Mouse (Mus musculus): ENCODE data around the gene Lhx2. TPM values are rescaled to one million over a fixed set of nuclear protein-coding genes. Genes with fewer than 3 reads are reported as not detected.

The Lhx2 gene
- 85.1 and 102 TPM in 2 replicates for polyA plus RNA-seq (2014; fragmentation: Nextera tagmentation; extraction: Ambion mirVana)

GRCm38 (mm10) chr2:38338990-38339909 lies at the start of gene Lhx2:
TSS of gene Lhx2 (plus strand) at chr2:38339281.
- peak; percentile 63 for ATAC-seq
- Histone ChIP-seq H3K36me3 (ENCODE audit: control insufficient read depth, insufficient read depth, low read length) (no peaks in the 10 kb centered on the region), H3K27ac (ENCODE audit: low read depth, low read length) (peak within 1 kb of the TSS; percentile 97), H3K4me3 (ENCODE audit: low read depth, low read length) (peak within 1 kb of the TSS; percentile 90), H3K27me3 (replicated peaks; ENCODE audit: control insufficient read depth, insufficient read depth, low read length) (peaks cover 25% of the 10 kb centered on the region), H3K4me2 (ENCODE audit: low read length) (peak within 1 kb of the TSS; percentile 91), H3K4me1 (ENCODE audit: control insufficient read depth, insufficient read depth, low read length) (peaks cover 6% of the 10 kb centered on the region; the same call in 1 of the 2 replicates), H3K9ac (ENCODE audit: low read length) (peak within 1 kb of the TSS; percentile 98), H3K9me3 (replicated peaks; ENCODE audit: control insufficient read depth, low read length) (no peaks in the 10 kb centered on the region)
- DNase-seq (ENCODE audit: low spot score): peak; percentile 72
- WGBS: 1% methylated on average over 49 of the region's 92 CpGs

DNA sequence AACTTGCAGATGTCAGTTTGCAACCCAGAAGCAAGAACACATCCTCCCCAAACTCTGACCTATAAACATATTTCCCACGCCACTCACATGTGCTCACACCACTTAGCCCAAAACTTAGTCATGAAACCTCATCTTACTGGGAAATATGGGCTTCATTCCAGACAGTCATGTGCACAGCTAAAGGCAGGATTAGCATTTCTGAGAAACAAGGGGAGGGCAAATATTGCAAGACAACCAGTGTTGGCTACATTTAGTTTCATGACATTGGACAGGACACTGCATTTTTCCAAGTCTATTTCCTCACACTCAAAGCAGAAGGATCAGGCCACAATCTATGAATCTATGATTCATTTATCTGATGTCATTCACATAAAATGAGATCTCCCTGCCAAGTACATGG lies 47.6 kb upstream of the Lhx2 start:
- no peaks in the 10 kb centered on the region for H3K36me3 ChIP-seq (ENCODE audit: control insufficient read depth, insufficient read depth, low read length)
- no peak for DNase-seq (ENCODE audit: low spot score)
- WGBS: 79% methylated on average over 1 of the region's 1 CpGs
- no peak overlapping the region for H3K27ac ChIP-seq (ENCODE audit: low read depth, low read length)
- no peak for ATAC-seq
- no peak overlapping the region for H3K4me3 ChIP-seq (ENCODE audit: low read depth, low read length)
- 0 out of 2 replicates have a peak, but pooled peaks cover 2% of the 10 kb centered on the region for H3K4me1 ChIP-seq (ENCODE audit: control insufficient read depth, insufficient read depth, low read length)
- H3K9ac ChIP-seq (ENCODE audit: low read length): no peak overlapping the region
- no peaks in the 10 kb centered on the region for H3K9me3 ChIP-seq (replicated peaks; ENCODE audit: control insufficient read depth, low read length)
- H3K4me2 ChIP-seq (ENCODE audit: low read length): no peak overlapping the region
- no peaks in the 10 kb centered on the region for H3K27me3 ChIP-seq (replicated peaks; ENCODE audit: control insufficient read depth, insufficient read depth, low read length)

- Histone ChIP-seq H3K27ac (ENCODE audit: low read depth, low read length) (no peak overlapping the region), H3K4me1 (ENCODE audit: control insufficient read depth, insufficient read depth, low read length) (peaks cover 3% of the 10 kb centered on the region; the same call in 1 of the 2 replicates), H3K27me3 (replicated peaks; ENCODE audit: control insufficient read depth, insufficient read depth, low read length) (no peaks in the 10 kb centered on the region), H3K4me3 (ENCODE audit: low read depth, low read length) (no peak overlapping the region), H3K36me3 (ENCODE audit: control insufficient read depth, insufficient read depth, low read length) (no peaks in the 10 kb centered on the region), H3K4me2 (ENCODE audit: low read length) (no peak overlapping the region), H3K9me3 (replicated peaks; ENCODE audit: control insufficient read depth, low read length) (no peaks in the 10 kb centered on the region), H3K9ac (ENCODE audit: low read length) (no peak overlapping the region)
- WGBS: 92% methylated on average over 4 of the region's 4 CpGs
- no peak for ATAC-seq
- DNase-seq (ENCODE audit: low spot score): no peak
Observed at GRCm38 (mm10) chr2:38295939-38296338, 43.1 kb upstream of the Lhx2 start.

GRCm38 (mm10) chr2:38300941-38301340 lies 38.1 kb upstream of the Lhx2 start:
- WGBS: 91% methylated on average over 2 of the region's 2 CpGs
- H3K4me3 ChIP-seq (ENCODE audit: low read depth, low read length): no peak overlapping the region
- no peaks in the 10 kb centered on the region for H3K9me3 ChIP-seq (replicated peaks; ENCODE audit: control insufficient read depth, low read length)
- DNase-seq (ENCODE audit: low spot score) (no peak), ATAC-seq (no peak)
- H3K27ac ChIP-seq (ENCODE audit: low read depth, low read length): no peak overlapping the region
- peaks cover 3% of the 10 kb centered on the region; the same call in 1 of the 2 replicates for H3K4me1 ChIP-seq (ENCODE audit: control insufficient read depth, insufficient read depth, low read length)
- no peaks in the 10 kb centered on the region for H3K27me3 ChIP-seq (replicated peaks; ENCODE audit: control insufficient read depth, insufficient read depth, low read length)
- H3K4me2 ChIP-seq (ENCODE audit: low read length): no peak overlapping the region
- H3K36me3 ChIP-seq (ENCODE audit: control insufficient read depth, insufficient read depth, low read length): no peaks in the 10 kb centered on the region
- no peak overlapping the region for H3K9ac ChIP-seq (ENCODE audit: low read length)

GRCm38 (mm10) chr2:38305152-38305551 lies 33.9 kb upstream of the Lhx2 start:
- Histone ChIP-seq H3K4me3 (ENCODE audit: low read depth, low read length) (no peak overlapping the region), H3K9ac (ENCODE audit: low read length) (no peak overlapping the region), H3K4me2 (ENCODE audit: low read length) (no peak overlapping the region), H3K9me3 (replicated peaks; ENCODE audit: control insufficient read depth, low read length) (no peaks in the 10 kb centered on the region), H3K36me3 (ENCODE audit: control insufficient read depth, insufficient read depth, low read length) (no peaks in the 10 kb centered on the region), H3K27me3 (replicated peaks; ENCODE audit: control insufficient read depth, insufficient read depth, low read length) (no peaks in the 10 kb centered on the region), H3K27ac (ENCODE audit: low read depth, low read length) (no peak overlapping the region), H3K4me1 (ENCODE audit: control insufficient read depth, insufficient read depth, low read length) (peaks cover 3% of the 10 kb centered on the region; the same call in 1 of the 2 replicates)
- DNase-seq (ENCODE audit: low spot score): no peak
- WGBS: 95% methylated on average over 1 of the region's 1 CpGs
- ATAC-seq: no peak

DNA sequence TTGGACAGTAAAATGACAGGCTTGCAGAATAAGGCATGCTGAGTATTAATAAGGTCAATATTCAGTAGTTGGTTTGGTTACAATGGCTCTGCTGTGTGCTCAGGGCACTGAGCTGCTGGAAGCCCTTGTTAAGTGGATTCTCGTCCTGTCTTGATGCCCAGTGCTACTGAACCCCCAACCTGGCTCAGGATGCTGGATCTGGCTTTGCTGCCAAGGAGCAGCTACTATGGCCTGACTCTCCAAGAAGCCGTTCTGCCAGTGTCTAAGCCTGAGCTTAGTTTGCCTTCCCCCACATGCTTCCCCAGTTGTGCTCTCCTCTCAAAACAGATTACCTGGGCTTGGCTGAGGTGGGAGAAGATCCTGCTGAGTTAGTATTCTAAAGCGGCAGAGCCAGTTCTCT lies 26.2 kb upstream of the Lhx2 start:
- DNase-seq (ENCODE audit: low spot score) (no peak), ATAC-seq (no peak)
- H3K4me1 ChIP-seq (ENCODE audit: control insufficient read depth, insufficient read depth, low read length): no peaks in the 10 kb centered on the region
- H3K4me2 ChIP-seq (ENCODE audit: low read length): no peak overlapping the region
- WGBS: 38% methylated on average over 3 of the region's 3 CpGs
- H3K9me3 ChIP-seq (replicated peaks; ENCODE audit: control insufficient read depth, low read length): no peaks in the 10 kb centered on the region
- no peak overlapping the region for H3K4me3 ChIP-seq (ENCODE audit: low read depth, low read length)
- no peak overlapping the region for H3K9ac ChIP-seq (ENCODE audit: low read length)
- no peaks in the 10 kb centered on the region for H3K27me3 ChIP-seq (replicated peaks; ENCODE audit: control insufficient read depth, insufficient read depth, low read length)
- no peak overlapping the region for H3K27ac ChIP-seq (ENCODE audit: low read depth, low read length)
- H3K36me3 ChIP-seq (ENCODE audit: control insufficient read depth, insufficient read depth, low read length): no peaks in the 10 kb centered on the region

DNA sequence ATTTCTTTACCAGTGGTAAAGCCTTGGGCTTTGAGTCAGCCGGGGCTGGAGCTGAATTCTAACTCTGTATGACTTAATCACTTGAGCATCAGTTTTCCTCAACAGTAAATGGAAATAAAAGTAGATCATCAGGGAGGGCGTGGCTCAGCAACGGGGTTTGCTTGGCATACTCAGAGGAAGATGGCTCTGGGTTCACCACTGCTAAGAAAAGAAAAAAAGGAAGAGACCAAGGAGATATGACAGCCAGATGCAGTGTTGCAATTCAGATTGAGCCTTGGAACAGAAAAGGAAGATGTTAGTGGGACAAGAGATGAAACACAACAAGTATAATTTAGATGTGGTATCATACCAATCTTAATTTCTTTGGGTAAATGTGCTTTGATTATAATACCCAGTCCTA lies 25.7 kb upstream of the Lhx2 start:
- ATAC-seq (no peak), DNase-seq (ENCODE audit: low spot score) (no peak)
- Histone ChIP-seq H3K4me3 (ENCODE audit: low read depth, low read length) (no peak overlapping the region), H3K4me2 (ENCODE audit: low read length) (no peak overlapping the region), H3K4me1 (ENCODE audit: control insufficient read depth, insufficient read depth, low read length) (no peaks in the 10 kb centered on the region), H3K27ac (ENCODE audit: low read depth, low read length) (no peak overlapping the region), H3K9ac (ENCODE audit: low read length) (no peak overlapping the region), H3K27me3 (replicated peaks; ENCODE audit: control insufficient read depth, insufficient read depth, low read length) (no peaks in the 10 kb centered on the region), H3K36me3 (ENCODE audit: control insufficient read depth, insufficient read depth, low read length) (no peaks in the 10 kb centered on the region), H3K9me3 (replicated peaks; ENCODE audit: control insufficient read depth, low read length) (no peaks in the 10 kb centered on the region)
- 48% methylated on average over 3 of the region's 3 CpGs for WGBS

- Histone ChIP-seq H3K4me2 (ENCODE audit: low read length) (no peak overlapping the region), H3K9ac (ENCODE audit: low read length) (no peak overlapping the region), H3K4me3 (ENCODE audit: low read depth, low read length) (no peak overlapping the region), H3K4me1 (ENCODE audit: control insufficient read depth, insufficient read depth, low read length) (no peaks in the 10 kb centered on the region), H3K36me3 (ENCODE audit: control insufficient read depth, insufficient read depth, low read length) (no peaks in the 10 kb centered on the region), H3K27me3 (replicated peaks; ENCODE audit: control insufficient read depth, insufficient read depth, low read length) (no peaks in the 10 kb centered on the region), H3K27ac (ENCODE audit: low read depth, low read length) (no peak overlapping the region), H3K9me3 (replicated peaks; ENCODE audit: control insufficient read depth, low read length) (no peaks in the 10 kb centered on the region)
- no peak for DNase-seq (ENCODE audit: low spot score)
- 93% methylated on average over 11 of the region's 11 CpGs for WGBS
- no peak for ATAC-seq
Observed at GRCm38 (mm10) chr2:38319086-38319485, 20.0 kb upstream of the Lhx2 start.

DNA sequence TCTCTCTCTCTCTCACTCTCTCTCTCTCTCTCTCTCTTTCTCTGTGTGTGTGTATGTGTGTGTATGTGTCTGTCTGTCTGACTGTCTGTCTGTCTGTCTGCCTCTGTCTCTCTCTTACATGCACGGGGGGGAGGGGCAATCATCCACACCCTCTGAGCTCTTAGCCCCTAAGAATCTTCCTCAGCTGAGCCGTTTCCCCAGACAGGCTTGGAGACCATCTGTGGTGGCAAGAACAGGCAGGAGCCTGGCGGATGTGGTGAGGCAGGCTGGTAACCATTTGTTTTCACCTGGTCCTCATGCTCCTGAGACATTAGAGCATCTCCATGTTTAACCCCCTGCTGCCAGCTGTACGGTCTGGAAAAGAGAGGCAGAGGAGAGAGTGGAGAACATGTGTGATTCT lies 18.2 kb upstream of the Lhx2 start:
- Histone ChIP-seq H3K4me1 (ENCODE audit: control insufficient read depth, insufficient read depth, low read length) (no peaks in the 10 kb centered on the region), H3K27ac (ENCODE audit: low read depth, low read length) (no peak overlapping the region), H3K9ac (ENCODE audit: low read length) (no peak overlapping the region), H3K9me3 (replicated peaks; ENCODE audit: control insufficient read depth, low read length) (no peaks in the 10 kb centered on the region), H3K36me3 (ENCODE audit: control insufficient read depth, insufficient read depth, low read length) (no peaks in the 10 kb centered on the region), H3K27me3 (replicated peaks; ENCODE audit: control insufficient read depth, insufficient read depth, low read length) (no peaks in the 10 kb centered on the region), H3K4me2 (ENCODE audit: low read length) (no peak overlapping the region), H3K4me3 (ENCODE audit: low read depth, low read length) (no peak overlapping the region)
- no peak for ATAC-seq
- no peak for DNase-seq (ENCODE audit: low spot score)
- WGBS: 59% methylated on average over 4 of the region's 4 CpGs

Measured in forebrain, embryonic 14.5 days (tissue).